Mouse (Mus musculus) MEL (cell line): ENCODE data around the gene Frem3. TPM values are rescaled to one million over a fixed set of nuclear protein-coding genes. Genes with fewer than 3 reads are reported as not detected.

Experiments used
- DNase-seq: peaks from one replicate; pipeline ENCODE4 v3.0.0; 2011; ENCODE audit warnings: low read depth, low spot score
- H3K27ac ChIP-seq: 2 replicates; pipeline ENCODE4 v1.5.1; 2012; ENCODE audit warnings: low read depth, mild to moderate bottlenecking, control low read depth, low read length, moderate library complexity; ENCODE audit not compliant: control insufficient read depth
- H3K27me3 ChIP-seq, 2 experiments: fragments of 150-350 bp in 1 of 2; sonication (generic) in 1 of 2; 2 replicates each; pipeline ENCODE4 v1.6.1; 2012; ENCODE audit warnings: low read length in 2 of 2, mild to moderate bottlenecking in 2 of 2, improper control_type of control experiment in 1 of 2, moderate library complexity in 1 of 2; ENCODE audit not compliant: insufficient read depth in 2 of 2, control insufficient read depth in 1 of 2
- H3K36me3 ChIP-seq, 2 experiments: 2 replicates each; pipeline ENCODE4 v1.6.1; 2012 to 2014; ENCODE audit warnings: low read length in 2 of 2, improper control_type of control experiment in 1 of 2, inconsistent platforms in 1 of 2, mild to moderate bottlenecking in 1 of 2; ENCODE audit not compliant: insufficient read depth in 2 of 2, control insufficient read depth in 1 of 2
- H3K4me1 ChIP-seq, 2 experiments: fragments of 150-350 bp in 1 of 2; sonication (generic) in 1 of 2; 2 replicates each; pipeline ENCODE4 v1.6.1; 2012; ENCODE audit warnings: low read length in 2 of 2, improper control_type of control experiment in 1 of 2, mild to moderate bottlenecking in 1 of 2; ENCODE audit not compliant: insufficient read depth in 2 of 2, control insufficient read depth in 1 of 2
- H3K4me3 ChIP-seq, 2 experiments: fragments of 150-350 bp in 1 of 2; sonication (generic) in 1 of 2; 2 replicates each; pipeline ENCODE4 v1.5.1; 2012; ENCODE audit warnings: low read depth in 2 of 2, low read length in 2 of 2, mild to moderate bottlenecking in 2 of 2, moderate library complexity in 2 of 2, control low read depth in 1 of 2, improper control_type of control experiment in 1 of 2; ENCODE audit not compliant: control insufficient read depth in 1 of 2, insufficient read depth in 1 of 2
- H3K79me2 ChIP-seq: 2 replicates; pipeline ENCODE4 v1.6.1; 2012; ENCODE audit warnings: mild to moderate bottlenecking, low read length, moderate library complexity; ENCODE audit not compliant: control insufficient read depth, poor library complexity, insufficient read depth
- H3K9ac ChIP-seq: 2 replicates; pipeline ENCODE4 v1.6.1; 2012; ENCODE audit warnings: low read depth, mild to moderate bottlenecking, control low read depth, low read length, moderate library complexity; ENCODE audit not compliant: control insufficient read depth, poor library complexity, severe bottlenecking
- H3K9me3 ChIP-seq: fragments of 150-350 bp; sonication (generic); replicated peaks from 2 replicates; pipeline ENCODE4 v1.6.1; 2012; ENCODE audit warnings: mild to moderate bottlenecking, low read length, improper control_type of control experiment, moderate library complexity; ENCODE audit not compliant: insufficient read depth
- BHLHE40 ChIP-seq: IDR thresholded peaks from 2 replicates; pipeline ENCODE4 v1.6.1; 2012; ENCODE audit warnings: low read depth, mild to moderate bottlenecking, inconsistent platforms, low read length, improper control_type of control experiment, borderline replicate concordance
- E2F4 ChIP-seq: IDR thresholded peaks from 2 replicates; pipeline ENCODE4 v1.6.1; 2011; ENCODE audit warnings: low read depth, low read length, improper control_type of control experiment, borderline replicate concordance
- ELF1 ChIP-seq: IDR thresholded peaks from 2 replicates; pipeline ENCODE4 v1.6.1; 2014; ENCODE audit warnings: low read depth, mild to moderate bottlenecking, inconsistent platforms, low read length, improper control_type of control experiment, moderate library complexity
- EP300 ChIP-seq, 2 experiments: IDR thresholded peaks; 2 replicates each; pipeline ENCODE4 v1.6.1; 2011; ENCODE audit warnings: improper control_type of control experiment in 2 of 2, low read length in 2 of 2, low read depth in 1 of 2, mild to moderate bottlenecking in 1 of 2
- ETS1 ChIP-seq: IDR thresholded peaks from 2 replicates; pipeline ENCODE4 v1.6.1; 2012; ENCODE audit warnings: low read depth, mild to moderate bottlenecking, inconsistent platforms, low read length, improper control_type of control experiment, moderate library complexity
- GABPA ChIP-seq: IDR thresholded peaks from 2 replicates; pipeline ENCODE4 v1.6.1; 2012; ENCODE audit warnings: low read depth, mild to moderate bottlenecking, inconsistent platforms, low read length, improper control_type of control experiment, moderate library complexity
- HCFC1 ChIP-seq: IDR thresholded peaks from 2 replicates; pipeline ENCODE4 v1.6.1; 2012; ENCODE audit warnings: low read depth, mild to moderate bottlenecking, inconsistent platforms, low read length, improper control_type of control experiment, moderate library complexity
- JUND ChIP-seq: IDR thresholded peaks from 2 replicates; pipeline ENCODE4 v1.6.1; 2011; ENCODE audit warnings: low read depth, mild to moderate bottlenecking, improper control_type of control experiment, low read length
- KAT2A ChIP-seq: conservative IDR thresholded peaks from 2 replicates; pipeline ENCODE4 v1.6.1; 2012; ENCODE audit warnings: low read depth, low read length, improper control_type of control experiment, inconsistent platforms
- MAFK ChIP-seq: IDR thresholded peaks from 2 replicates; pipeline ENCODE4 v1.6.1; 2011; ENCODE audit warnings: low read depth, mild to moderate bottlenecking, low read length, improper control_type of control experiment, borderline replicate concordance
- MAX ChIP-seq: IDR thresholded peaks from 2 replicates; pipeline ENCODE4 v1.6.1; 2011; ENCODE audit warnings: low read length, improper control_type of control experiment
- MXI1 ChIP-seq: IDR thresholded peaks from 2 replicates; pipeline ENCODE4 v1.6.1; 2011; ENCODE audit warnings: mild to moderate bottlenecking, low read depth, low read length, improper control_type of control experiment
- MYB ChIP-seq: IDR thresholded peaks from 2 replicates; pipeline ENCODE4 v1.6.1; 2011; ENCODE audit warnings: mild to moderate bottlenecking, low read depth, low read length, improper control_type of control experiment
- MYC ChIP-seq: IDR thresholded peaks from 2 replicates; pipeline ENCODE4 v1.6.1; 2011; ENCODE audit warnings: low read depth, mild to moderate bottlenecking, low read length, improper control_type of control experiment, moderate library complexity
- POLR2A ChIP-seq, 2 experiments: IDR thresholded peaks; 2 replicates each; pipeline ENCODE4 v1.6.1; 2011 to 2012; ENCODE audit warnings: low read length in 2 of 2, mild to moderate bottlenecking in 2 of 2, control low read depth in 1 of 2, improper control_type of control experiment in 1 of 2, low read depth in 1 of 2, moderate library complexity in 1 of 2; ENCODE audit not compliant: control insufficient read depth in 1 of 2, insufficient read depth in 1 of 2, poor library complexity in 1 of 2
- POLR2AphosphoS2 ChIP-seq: IDR thresholded peaks from 2 replicates; pipeline ENCODE4 v1.6.1; 2011; ENCODE audit warnings: low read length, improper control_type of control experiment
- RAD21 ChIP-seq: IDR thresholded peaks from 2 replicates; pipeline ENCODE4 v1.6.1; 2011; ENCODE audit warnings: mild to moderate bottlenecking, low read depth, low read length, improper control_type of control experiment
- SIN3A ChIP-seq: IDR thresholded peaks from 2 replicates; pipeline ENCODE4 v1.6.1; 2012; ENCODE audit warnings: low read length, improper control_type of control experiment, inconsistent platforms
- SMC3 ChIP-seq: IDR thresholded peaks from 2 replicates; pipeline ENCODE4 v1.6.1; 2011; ENCODE audit warnings: low read depth, low read length, improper control_type of control experiment
- TBP ChIP-seq: IDR thresholded peaks from 2 replicates; pipeline ENCODE4 v1.8.0; 2011; ENCODE audit warnings: low read depth, low read length, improper control_type of control experiment
- TCF12 ChIP-seq: IDR thresholded peaks from 2 replicates; pipeline ENCODE4 v1.6.1; 2014; ENCODE audit warnings: low read depth, mild to moderate bottlenecking, inconsistent platforms, low read length, improper control_type of control experiment, moderate library complexity
- UBTF ChIP-seq: IDR thresholded peaks from 2 replicates; pipeline ENCODE4 v1.6.1; 2012; ENCODE audit warnings: low read depth, mild to moderate bottlenecking, inconsistent platforms, low read length, improper control_type of control experiment, moderate library complexity, borderline replicate concordance; ENCODE audit not compliant: insufficient read depth
- ZC3H11A ChIP-seq: IDR thresholded peaks from 2 replicates; pipeline ENCODE4 v1.6.1; 2012; ENCODE audit warnings: low read depth, mild to moderate bottlenecking, inconsistent platforms, low read length, improper control_type of control experiment
- ZNF384 ChIP-seq: IDR thresholded peaks from 2 replicates; pipeline ENCODE4 v1.6.1; 2012; ENCODE audit warnings: low read depth, mild to moderate bottlenecking, inconsistent platforms, low read length, improper control_type of control experiment
- polyA plus RNA-seq, 2 experiments: library from polyadenylated mRNA; stranded (reverse) in 1 of 2; unstranded in 1 of 2; fragments of >175 nt in 1 of 2; fragments of >200 nt in 1 of 2; gene quantifications; 2 replicates each; pipeline versions ENCODE4 v1.2.1 to v1.2.4; 2012; ENCODE audit warnings: low replicate concordance in 2 of 2, low read depth in 1 of 2; ENCODE audit not compliant: insufficient read length in 2 of 2, insufficient read depth in 1 of 2, missing spikeins in 1 of 2
- total RNA-seq: library from RNA; depleted of rRNA; stranded (reverse); fragments of 300-350 nt; gene quantifications from 2 replicates; pipeline ENCODE4 v1.2.3, GENCODE M21; 2012

Gene Frem3
- total and polyA plus RNA-seq, 3 experiments: under 0.01 TPM; not detected in 2

DNA sequence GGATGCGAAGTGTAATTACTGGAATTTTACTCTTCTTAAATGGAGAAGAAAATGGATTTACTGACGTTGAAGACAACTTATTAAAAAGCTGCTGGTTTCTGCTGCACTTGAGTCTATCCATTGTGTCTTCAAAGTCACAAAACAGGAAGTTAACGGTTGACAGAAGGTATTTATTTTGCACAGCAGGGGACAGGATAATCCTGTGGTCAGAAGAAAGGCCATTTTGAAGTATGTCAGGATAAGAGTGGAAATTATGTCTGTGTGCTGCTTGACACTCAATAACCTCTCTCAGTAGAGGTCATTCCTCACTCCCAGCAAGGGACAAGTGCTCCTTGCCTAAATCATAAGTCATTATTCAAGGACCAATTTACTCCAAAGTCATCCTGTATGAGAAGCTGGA, 8.9 kb downstream of the Frem3 start:
- Histone ChIP-seq H3K9me3 (no peaks in the 10 kb centered on the region), H3K27ac (no peak overlapping the region), H3K4me3 (no peak overlapping the region), H3K79me2 (no peaks in the 10 kb centered on the region), H3K27me3 (no peaks in the 10 kb centered on the region), H3K4me1 (no peaks in the 10 kb centered on the region)
- TF ChIP-seq UBTF (no peak), EP300 (IDR thresholded peaks at IDR 0.05; ENCODE audit: low read depth in 1 of 2, low read length in 2 of 2) (no peak), SIN3A (no peak), BHLHE40 (no peak), MYC (no peak), POLR2A (IDR thresholded peaks at IDR 0.05; ENCODE audit: control insufficient read depth in 1 of 2, insufficient read depth in 1 of 2, low read depth in 1 of 2, low read length in 2 of 2, poor library complexity in 1 of 2) (no peak), E2F4 (no peak)
- TF ChIP-seq, all 39 proteins: peak for 0
- no peaks in the 10 kb centered on the region for H3K36me3 ChIP-seq
- H3K9ac ChIP-seq: no peak overlapping the region
- peak; percentile 30 for DNase-seq

DNA sequence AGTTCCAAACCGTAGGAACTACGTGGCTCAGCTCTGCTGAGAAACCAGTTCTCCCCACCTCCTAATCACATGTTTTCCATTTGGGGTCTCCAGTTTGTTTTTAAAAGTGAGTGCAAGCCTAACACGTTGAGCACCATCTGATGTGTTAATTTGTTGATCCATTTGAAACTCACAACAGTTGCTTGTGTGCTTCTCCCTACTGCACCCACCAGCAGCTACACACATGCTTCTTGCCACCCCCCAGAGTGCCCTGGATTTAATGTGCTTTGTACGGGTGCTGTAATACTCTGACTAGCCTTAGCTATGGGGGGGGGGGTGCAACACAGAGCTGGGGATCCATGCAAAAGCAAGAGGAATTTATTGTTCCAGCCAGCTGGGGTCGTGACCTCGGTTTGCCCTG, 36.5 kb downstream of the Frem3 start:
- H3K79me2 ChIP-seq: no peaks in the 10 kb centered on the region
- H3K27me3 ChIP-seq: no peaks in the 10 kb centered on the region
- no peak overlapping the region for H3K27ac ChIP-seq
- H3K9me3 ChIP-seq: no peaks in the 10 kb centered on the region
- TF ChIP-seq POLR2A (IDR thresholded peaks at IDR 0.05; ENCODE audit: control insufficient read depth in 1 of 2, insufficient read depth in 1 of 2, low read depth in 1 of 2, low read length in 2 of 2, poor library complexity in 1 of 2) (no peak), MXI1 (no peak), TCF12 (no peak), ETS1 (no peak), BHLHE40 (no peak)
- H3K36me3 ChIP-seq: no peaks in the 10 kb centered on the region
- no peaks in the 10 kb centered on the region for H3K4me1 ChIP-seq
- no peak for DNase-seq
- no peak overlapping the region for H3K4me3 ChIP-seq
- H3K9ac ChIP-seq: no peak overlapping the region

DNA sequence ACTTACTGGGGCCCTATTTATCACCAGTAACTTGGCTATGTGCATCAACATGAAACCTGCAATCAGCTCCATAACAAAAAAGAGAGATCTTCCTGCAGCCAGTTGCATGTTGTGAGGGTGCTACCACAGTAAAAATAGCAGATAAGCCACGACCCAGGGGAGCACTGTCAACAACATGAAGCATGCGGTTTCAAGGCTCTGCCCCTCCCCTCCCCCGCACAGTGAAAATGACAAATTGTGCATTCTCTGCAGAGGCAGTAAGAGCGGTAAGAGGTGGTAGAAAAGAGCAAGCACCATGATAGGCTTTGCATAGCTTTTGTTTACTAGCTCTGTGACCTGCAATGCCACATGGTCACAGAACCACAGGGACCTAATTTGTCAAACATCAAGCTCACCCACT, 46.8 kb downstream of the Frem3 start:
- peak; percentile 51 for DNase-seq
- H3K4me1 ChIP-seq: peaks cover 18 to 22% of the 10 kb centered on the region in 2 experiments
- no peak overlapping the region for H3K4me3 ChIP-seq
- no peaks in the 10 kb centered on the region for H3K27me3 ChIP-seq
- no peak overlapping the region for H3K27ac ChIP-seq
- no peaks in the 10 kb centered on the region for H3K79me2 ChIP-seq
- no peak overlapping the region for H3K9ac ChIP-seq
- H3K9me3 ChIP-seq: no peaks in the 10 kb centered on the region
- peaks cover 0 to 29% of the 10 kb centered on the region in 2 experiments; a peak in 2 of 4 replicates for H3K36me3 ChIP-seq
- TF ChIP-seq MAFK (no peak), JUND (no peak), EP300 (IDR thresholded peaks at IDR 0.05; ENCODE audit: low read depth in 1 of 2, low read length in 2 of 2) (peak; percentile 32 to 53; a peak in 3 of 4 replicates), POLR2A (IDR thresholded peaks at IDR 0.05; ENCODE audit: control insufficient read depth in 1 of 2, insufficient read depth in 1 of 2, low read depth in 1 of 2, low read length in 2 of 2, poor library complexity in 1 of 2) (no peak), RAD21 (no peak), E2F4 (no peak), ELF1 (no peak), UBTF (no peak), POLR2AphosphoS2 (no peak), ZC3H11A (no peak), ZNF384 (no peak), HCFC1 (no peak), TCF12 (no peak), SIN3A (peak; percentile 80), GABPA (no peak), MAX (peak; percentile 80), KAT2A (no peak), TBP (no peak), ETS1 (peak; percentile 50; the same call in 1 of the 2 replicates), MYC (0 out of 2 replicates have a peak, but pooled peaks have one; percentile 69), SMC3 (no peak), MYB (no peak), BHLHE40 (peak; percentile 37; the same call in 1 of the 2 replicates), MXI1 (peak; percentile 59)
